Mouse (Mus musculus): ENCODE data around the gene Arid1b. TPM values are rescaled to one million over a fixed set of nuclear protein-coding genes. Genes with fewer than 3 reads are reported as not detected.

The Arid1b gene
- total and polyA plus RNA-seq, 3 experiments, result 11.6 to 49.1 (median 32.4) TPM

- no peaks in the 10 kb centered on the region for H3K4me1 ChIP-seq (ENCODE audit: insufficient read depth, low read depth, low read length)
- TF ChIP-seq CTCF (IDR thresholded peaks at IDR 0.05; ENCODE audit: low read depth, low read length) (no peak), POLR2AphosphoS5 (IDR thresholded peaks at IDR 0.05; ENCODE audit: insufficient replicate concordance, low read depth, low read length) (no peak), TAL1 (conservative IDR thresholded peaks at IDR 0.05; ENCODE audit: low read depth, low read length) (no peak), GATA1 (IDR thresholded peaks at IDR 0.05; ENCODE audit: borderline replicate concordance, low read length) (no peak), GATA2 (IDR thresholded peaks at IDR 0.05; ENCODE audit: borderline replicate concordance, low read depth, low read length) (no peak)
Observed at GRCm38 (mm10) chr17:5298891-5299559, 304.9 kb downstream of the Arid1b start.

DNA sequence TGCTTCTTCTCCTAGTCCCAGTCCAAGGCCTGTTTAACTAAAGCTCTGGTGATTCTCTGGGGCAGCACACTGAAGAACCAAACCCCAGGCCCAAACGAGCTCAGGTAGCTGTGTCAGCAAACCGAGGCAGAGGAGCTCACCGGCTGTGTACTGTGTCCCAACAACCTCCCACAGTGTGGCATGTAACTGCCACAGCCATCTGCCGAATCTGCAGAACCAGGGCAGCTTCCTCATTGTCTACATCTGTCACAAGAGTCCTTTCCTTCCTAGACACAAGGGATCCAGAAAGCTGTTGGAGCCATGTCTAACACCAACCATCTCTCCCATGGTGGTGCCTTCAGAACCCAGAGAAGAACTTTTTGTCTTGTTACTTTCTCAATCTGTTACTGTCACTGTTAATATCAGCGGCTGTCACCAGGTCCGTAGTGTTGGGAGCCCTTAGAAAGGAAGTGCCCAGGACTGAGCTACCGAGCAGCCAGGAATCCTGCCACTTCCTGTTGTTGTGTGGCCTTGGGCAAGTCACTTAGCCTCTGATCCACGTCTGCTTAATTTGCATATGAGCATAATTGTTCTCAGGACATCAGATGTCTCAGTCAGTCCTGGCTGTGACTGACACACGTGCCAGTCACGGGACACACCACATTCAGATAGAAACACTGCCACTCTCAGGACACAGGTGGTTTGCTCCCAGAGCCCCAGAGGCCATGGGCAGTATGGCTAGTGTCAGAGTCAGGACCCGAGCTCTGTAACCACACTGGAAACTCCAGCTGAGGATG lies 309.0 kb downstream of the Arid1b start:
- H3K4me3 ChIP-seq (ENCODE audit: low read depth, low read length), result no peak overlapping the region
- H3K9me3 ChIP-seq (replicated peaks), result no peaks in the 10 kb centered on the region
- no peaks in the 10 kb centered on the region for H3K27me3 ChIP-seq (ENCODE audit: insufficient read depth, low read length)
- H3K36me3 ChIP-seq (replicated peaks), result peaks cover 74% of the 10 kb centered on the region
- DNase-seq (ENCODE audit: low spot score) (no peak), ATAC-seq (ENCODE audit: extremely low read depth, insufficient number of reproducible peaks, low FRiP score, poor library complexity, severe bottlenecking) (no peak)
- TF ChIP-seq GATA1 (IDR thresholded peaks at IDR 0.05; ENCODE audit: borderline replicate concordance, low read length) (no peak), TAL1 (conservative IDR thresholded peaks at IDR 0.05; ENCODE audit: low read depth, low read length) (no peak), POLR2AphosphoS5 (IDR thresholded peaks at IDR 0.05; ENCODE audit: insufficient replicate concordance, low read depth, low read length) (no peak), GATA2 (IDR thresholded peaks at IDR 0.05; ENCODE audit: borderline replicate concordance, low read depth, low read length) (no peak), CTCF (IDR thresholded peaks at IDR 0.05; ENCODE audit: low read depth, low read length) (no peak)
- H3K4me1 ChIP-seq (ENCODE audit: insufficient read depth, low read depth, low read length), result no peaks in the 10 kb centered on the region

More at GRCm38 (mm10) chr17:5298891-5299559, 304.9 kb downstream of the Arid1b start:
- DNase-seq (ENCODE audit: low spot score) (no peak), ATAC-seq (ENCODE audit: extremely low read depth, insufficient number of reproducible peaks, low FRiP score, poor library complexity, severe bottlenecking) (no peak)
- Histone ChIP-seq H3K36me3 (replicated peaks) (peaks cover 80% of the 10 kb centered on the region), H3K9me3 (replicated peaks) (no peaks in the 10 kb centered on the region), H3K4me3 (ENCODE audit: low read depth, low read length) (no peak overlapping the region), H3K27me3 (ENCODE audit: insufficient read depth, low read length) (no peaks in the 10 kb centered on the region)

DNA sequence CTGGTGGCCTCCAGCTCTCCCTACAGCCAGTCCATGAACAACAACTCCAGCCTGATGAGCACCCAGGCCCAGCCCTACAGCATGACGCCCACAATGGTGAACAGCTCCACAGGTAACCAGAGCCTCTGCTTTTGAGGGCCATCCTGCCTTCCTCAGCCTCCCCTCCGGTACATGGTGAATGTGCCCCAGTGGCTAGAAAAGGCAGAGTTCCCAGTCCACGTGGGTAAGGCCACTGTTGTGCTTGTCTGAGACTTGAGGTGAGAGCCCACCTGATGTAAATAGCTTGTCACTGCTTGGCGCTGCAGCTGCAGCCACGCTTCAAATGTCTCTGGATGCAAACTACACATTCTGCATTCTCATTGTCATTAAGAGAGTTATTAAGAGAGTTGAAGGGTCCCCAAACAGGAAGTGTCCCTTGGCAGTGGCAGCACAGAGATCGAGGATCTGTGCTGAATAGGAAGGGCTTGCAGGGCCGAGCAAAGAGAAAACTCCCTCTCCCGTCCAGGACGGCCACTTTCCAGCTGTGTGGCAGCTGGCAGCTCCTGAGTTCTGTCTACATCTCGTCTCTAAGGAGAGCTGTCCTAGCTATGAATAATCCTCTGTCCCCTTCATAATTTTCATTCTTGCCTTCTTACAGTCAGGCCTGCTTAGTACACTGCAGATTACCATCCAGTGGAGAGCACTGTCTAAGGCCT lies 311.8 kb downstream of the Arid1b start:
- no peak for ATAC-seq (ENCODE audit: extremely low read depth, insufficient number of reproducible peaks, low FRiP score, poor library complexity, severe bottlenecking)
- peaks cover 80% of the 10 kb centered on the region for H3K36me3 ChIP-seq (replicated peaks)
- H3K4me3 ChIP-seq (ENCODE audit: low read depth, low read length), result no peak overlapping the region
- H3K9me3 ChIP-seq (replicated peaks), result no peaks in the 10 kb centered on the region
- TF ChIP-seq GATA1 (IDR thresholded peaks at IDR 0.05; ENCODE audit: borderline replicate concordance, low read length) (no peak), POLR2AphosphoS5 (IDR thresholded peaks at IDR 0.05; ENCODE audit: insufficient replicate concordance, low read depth, low read length) (no peak), GATA2 (IDR thresholded peaks at IDR 0.05; ENCODE audit: borderline replicate concordance, low read depth, low read length) (no peak), TAL1 (conservative IDR thresholded peaks at IDR 0.05; ENCODE audit: low read depth, low read length) (no peak), CTCF (IDR thresholded peaks at IDR 0.05; ENCODE audit: low read depth, low read length) (no peak)
- DNase-seq (ENCODE audit: low spot score), result no peak
- H3K4me1 ChIP-seq (ENCODE audit: insufficient read depth, low read depth, low read length), result no peaks in the 10 kb centered on the region
- H3K27me3 ChIP-seq (ENCODE audit: insufficient read depth, low read length), result no peaks in the 10 kb centered on the region

DNA sequence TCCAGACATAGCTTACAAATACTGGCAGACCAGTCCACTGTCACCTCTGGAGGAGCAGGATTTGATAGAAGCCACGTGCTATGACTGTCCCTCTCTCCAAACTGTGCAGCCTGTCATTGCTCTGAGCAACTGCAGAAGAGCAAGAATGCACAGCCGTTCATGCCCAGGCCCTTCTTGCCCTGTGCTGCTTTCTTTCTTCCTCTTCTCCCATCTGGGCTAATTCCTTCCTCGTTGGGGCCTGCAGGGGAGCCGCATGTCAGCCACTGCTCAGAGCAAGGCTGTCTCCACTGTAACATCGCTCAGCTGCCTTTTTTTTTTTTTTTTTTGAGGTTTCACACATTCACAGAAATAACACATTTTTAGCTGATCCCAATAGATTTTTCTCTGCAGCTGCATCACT lies 315.8 kb downstream of the Arid1b start:
- ATAC-seq (ENCODE audit: extremely low read depth, insufficient number of reproducible peaks, low FRiP score, poor library complexity, severe bottlenecking) (no peak), DNase-seq (ENCODE audit: low spot score) (no peak)
- Histone ChIP-seq H3K36me3 (replicated peaks) (peaks cover 74% of the 10 kb centered on the region), H3K4me1 (ENCODE audit: insufficient read depth, low read depth, low read length) (no peaks in the 10 kb centered on the region), H3K27me3 (ENCODE audit: insufficient read depth, low read length) (no peaks in the 10 kb centered on the region), H3K4me3 (ENCODE audit: low read depth, low read length) (no peak overlapping the region), H3K9me3 (replicated peaks) (no peaks in the 10 kb centered on the region)
- no peak for TF ChIP-seq TAL1 (conservative IDR thresholded peaks at IDR 0.05; ENCODE audit: low read depth, low read length)
- TF ChIP-seq CTCF (IDR thresholded peaks at IDR 0.05; ENCODE audit: low read depth, low read length), result no peak
- TF ChIP-seq POLR2AphosphoS5 (IDR thresholded peaks at IDR 0.05; ENCODE audit: insufficient replicate concordance, low read depth, low read length), result no peak
- no peak for TF ChIP-seq GATA1 (IDR thresholded peaks at IDR 0.05; ENCODE audit: borderline replicate concordance, low read length)
- no peak for TF ChIP-seq GATA2 (IDR thresholded peaks at IDR 0.05; ENCODE audit: borderline replicate concordance, low read depth, low read length)

DNA sequence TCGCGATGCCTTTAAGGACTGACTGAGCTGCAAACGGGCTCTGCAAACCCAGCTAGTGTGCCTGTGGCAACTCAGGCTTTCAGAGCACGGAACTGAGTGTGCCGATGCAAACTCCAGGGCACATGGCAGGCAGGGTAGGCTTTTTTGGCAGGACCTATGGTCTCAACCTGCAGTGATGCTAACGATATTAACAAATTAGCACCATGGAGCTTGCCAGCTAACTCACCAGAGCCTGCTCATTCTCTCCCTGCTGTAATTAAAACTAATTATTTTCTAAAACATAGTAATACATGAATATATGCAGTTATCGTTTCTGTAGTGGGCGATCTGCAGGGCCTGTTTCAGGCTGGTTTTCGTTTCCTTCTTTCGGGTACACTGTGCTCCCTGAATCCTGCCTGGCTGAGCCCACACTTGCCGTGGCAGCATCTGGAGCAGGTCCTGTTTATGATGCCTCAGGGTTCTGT lies 316.3 kb downstream of the Arid1b start:
- no peak for DNase-seq (ENCODE audit: low spot score)
- no peak for ATAC-seq (ENCODE audit: extremely low read depth, insufficient number of reproducible peaks, low FRiP score, poor library complexity, severe bottlenecking)

DNA sequence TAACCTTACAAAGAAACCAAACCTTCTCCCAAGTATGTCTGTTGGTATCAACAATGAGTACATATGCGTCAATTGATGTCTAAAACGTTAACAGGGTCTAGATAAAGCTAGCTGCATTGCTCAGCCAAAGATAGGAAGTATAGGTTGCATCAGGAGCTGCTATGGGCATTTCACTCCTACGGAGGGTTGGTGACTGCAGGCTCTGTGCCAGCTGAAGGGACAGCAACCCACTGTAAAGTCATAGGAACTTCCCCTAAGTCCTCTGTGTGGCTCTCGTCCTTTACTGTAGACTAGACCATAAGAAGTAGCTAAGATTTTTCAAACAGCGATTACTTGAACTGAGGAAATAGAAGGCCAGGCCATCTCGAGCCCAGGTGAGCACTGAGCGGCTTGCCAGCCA lies 316.9 kb downstream of the Arid1b start:
- Histone ChIP-seq H3K4me1 (ENCODE audit: insufficient read depth, low read depth, low read length) (no peaks in the 10 kb centered on the region), H3K36me3 (replicated peaks) (peaks cover 73% of the 10 kb centered on the region), H3K27me3 (ENCODE audit: insufficient read depth, low read length) (no peaks in the 10 kb centered on the region), H3K4me3 (ENCODE audit: low read depth, low read length) (no peak overlapping the region), H3K9me3 (replicated peaks) (no peaks in the 10 kb centered on the region)
- ATAC-seq (ENCODE audit: extremely low read depth, insufficient number of reproducible peaks, low FRiP score, poor library complexity, severe bottlenecking) (no peak), DNase-seq (ENCODE audit: low spot score) (no peak)
- TF ChIP-seq TAL1 (conservative IDR thresholded peaks at IDR 0.05; ENCODE audit: low read depth, low read length), result no peak
- TF ChIP-seq GATA2 (IDR thresholded peaks at IDR 0.05; ENCODE audit: borderline replicate concordance, low read depth, low read length), result no peak

More for the DNA sequence above, 316.3 kb downstream of the Arid1b start:
- Histone ChIP-seq H3K36me3 (replicated peaks) (peaks cover 75% of the 10 kb centered on the region), H3K9me3 (replicated peaks) (no peaks in the 10 kb centered on the region), H3K4me1 (ENCODE audit: insufficient read depth, low read depth, low read length) (no peaks in the 10 kb centered on the region), H3K27me3 (ENCODE audit: insufficient read depth, low read length) (no peaks in the 10 kb centered on the region), H3K4me3 (ENCODE audit: low read depth, low read length) (no peak overlapping the region)
- TF ChIP-seq GATA1 (IDR thresholded peaks at IDR 0.05; ENCODE audit: borderline replicate concordance, low read length) (no peak), TAL1 (conservative IDR thresholded peaks at IDR 0.05; ENCODE audit: low read depth, low read length) (no peak)
